Mouse (Mus musculus) B cell, adult (primary cell): Measurements from ENCODE around the gene Serpinb3a. TPM values are rescaled to one million over a fixed set of nuclear protein-coding genes. Genes with fewer than 3 reads are reported as not detected.

Experiments used
- total RNA-seq: library from RNA; stranded (reverse); gene quantifications from 4 replicates; pipeline ENCODE4 v1.2.4, GENCODE M21; 2023; ENCODE audit not compliant: inconsistent age

Gene Serpinb3a
- total RNA-seq, result not detected in 4 replicates

GRCm38 (mm10) chr1:107052203-107052602 lies at the start of gene Serpinb3a:
Gene Serpinb3a, minus strand, starts transcription at chr1:107052303.

DNA sequence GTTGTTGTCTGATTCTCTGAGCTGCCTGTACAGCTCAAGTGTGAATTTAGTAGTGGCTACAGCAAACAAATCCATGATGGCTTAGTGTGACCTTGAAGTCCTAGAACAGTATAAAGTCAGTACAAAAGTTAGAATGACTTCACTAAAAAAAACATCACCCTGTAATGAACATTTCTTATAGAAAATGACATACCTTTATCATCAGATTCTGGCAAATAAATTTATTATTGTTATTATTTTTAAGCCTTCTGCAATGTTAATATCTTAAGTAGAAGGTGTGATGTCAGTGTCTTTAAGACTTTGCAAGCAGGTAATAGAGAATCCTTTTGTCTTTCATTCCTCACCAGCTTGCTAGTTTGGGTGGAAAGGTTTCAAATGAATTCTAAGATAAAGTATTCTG lies 31.3 kb upstream of the Serpinb3a start, which contains the start of gene Serpinb3d:
TSS of gene Serpinb3d (minus strand) at position 101 of the 400 bp plus-strand sequence.

Other genes starting within 250 kb of the Serpinb3a start
- gene Serpinb5, start 191.1 kb downstream of the Serpinb3a start, total RNA-seq, result not detected in 4 replicates
- not detected in 4 replicates for gene Serpinb12, start 117.9 kb downstream of the Serpinb3a start, total RNA-seq
- not detected in 4 replicates for gene Serpinb13, start 71.3 kb downstream of the Serpinb3a start, total RNA-seq
- not detected in 4 replicates for gene Serpinb3d, start 31.2 kb upstream of the Serpinb3a start, total RNA-seq
- gene Serpinb3b, start 226.1 kb upstream of the Serpinb3a start, total RNA-seq, result not detected in 4 replicates
- gene Serpinb3c, start 226.1 kb upstream of the Serpinb3a start, total RNA-seq, result not detected in 4 replicates